20 mouse cellular contexts compared by ENCODE assay signal in the genomic region with DNA sequence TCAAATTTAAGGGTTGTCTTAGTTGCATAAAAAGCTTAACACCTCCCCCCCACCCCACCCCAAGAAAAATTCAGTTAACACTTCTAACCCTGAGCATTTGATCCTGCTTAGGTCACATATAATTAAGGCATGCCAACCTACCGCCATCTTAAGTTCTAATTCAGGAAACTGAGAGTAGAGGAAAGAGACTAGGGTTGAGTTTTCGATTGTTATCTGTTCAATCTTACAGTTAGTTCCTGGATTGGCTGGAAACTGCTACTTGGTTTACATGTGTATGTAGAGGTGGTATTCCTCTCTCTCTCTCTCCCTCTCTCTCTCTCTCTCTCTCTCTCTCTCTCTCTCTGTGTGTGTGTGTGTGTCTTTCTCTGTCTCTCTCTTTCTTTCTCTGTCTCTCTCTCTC. TPM values are rescaled to one million over a fixed set of nuclear protein-coding genes. Genes with fewer than 3 reads are reported as not detected.
DNase-seq lines count a peak whose midpoint lies in the region; ATAC-seq and TF ChIP-seq lines count a peak whose summit lies in the region.
"Had no signal": no experiment of that assay in that cellular context is flagged by ENCODE, and none has a peak within 500 bp of the region (broad histone marks: within the 10 kb centered on the region; RNA-seq: fewer than 3 reads in every experiment).

No protein-coding gene starts in this region.

- no peak overlapping the region for H3K9ac ChIP-seq in kidney, embryonic 15.5 days
- no peak overlapping the region for H3K9ac ChIP-seq in kidney, embryonic 16.5 days (replicated peaks; ENCODE audit: low read length)
- peak overlapping the region; percentile 27 for H3K9ac ChIP-seq in CH12.LX (ENCODE audit: insufficient read depth, low read depth)
- 0 out of 2 replicates have a peak overlapping the region, but pooled peaks have one; percentile 36 for H3K9ac ChIP-seq in limb, embryonic 14.5 days (ENCODE audit: low read depth, low read length, severe bottlenecking)
- H3K9ac ChIP-seq: liver, embryonic 15.5 days; midbrain, embryonic 12.5 days had no signal

- 0 out of 2 replicates have a peak overlapping the region, but pooled peaks have one; percentile 52 for H3K4me2 ChIP-seq in kidney, embryonic 15.5 days
- H3K4me2 ChIP-seq in kidney, embryonic 16.5 days (replicated peaks; ENCODE audit: low read depth, low read length), result no peak overlapping the region
- H3K4me2 ChIP-seq in CH12.LX (ENCODE audit: insufficient read depth, low read depth, poor library complexity, severe bottlenecking), result peak overlapping the region; percentile 99
- peak overlapping the region; percentile 49; the same call in 1 of the 2 replicates for H3K4me2 ChIP-seq in limb, embryonic 14.5 days (replicated peaks; ENCODE audit: low read depth, low read length, severe bottlenecking)

- H3K4me3 ChIP-seq in heart, embryonic 10.5 days, result no peak overlapping the region
- H3K4me3 ChIP-seq in kidney, embryonic 15.5 days (replicated peaks), result no peak overlapping the region
- no peak overlapping the region for H3K4me3 ChIP-seq in kidney, embryonic 16.5 days (ENCODE audit: low read length)
- H3K4me3 ChIP-seq in CH12.LX (replicated peaks in 1 of 3; ENCODE audit: low read depth in 2 of 3, low read length in 2 of 3, poor library complexity in 1 of 3), result no peak overlapping the region
- no peak overlapping the region for H3K4me3 ChIP-seq in limb, embryonic 14.5 days (replicated peaks; ENCODE audit: low read length)
- H3K4me3 ChIP-seq: liver, embryonic 15.5 days; midbrain, embryonic 12.5 days had no signal

- no peaks in the 10 kb centered on the region for H3K27me3 ChIP-seq in heart, embryonic 10.5 days (ENCODE audit: insufficient read depth, poor library complexity, severe bottlenecking)
- 0 out of 2 replicates have a peak, but pooled peaks cover 5% of the 10 kb centered on the region for H3K27me3 ChIP-seq in kidney, embryonic 15.5 days
- peaks cover 2% of the 10 kb centered on the region; the same call in 1 of the 2 replicates for H3K27me3 ChIP-seq in kidney, embryonic 16.5 days (ENCODE audit: insufficient read depth, low read length)
- no peaks in the 10 kb centered on the region for H3K27me3 ChIP-seq in CH12.LX (replicated peaks)
- H3K27me3 ChIP-seq in limb, embryonic 14.5 days (ENCODE audit: control insufficient read depth, insufficient read depth, low read length), result no peaks in the 10 kb centered on the region
- H3K27me3 ChIP-seq: forebrain, embryonic 15.5 days had no signal

- no peaks in the 10 kb centered on the region for H3K36me3 ChIP-seq in heart, embryonic 10.5 days
- no peaks in the 10 kb centered on the region for H3K36me3 ChIP-seq in kidney, embryonic 15.5 days
- H3K36me3 ChIP-seq in kidney, embryonic 16.5 days (ENCODE audit: insufficient read depth, low read length), result no peaks in the 10 kb centered on the region
- no peaks in the 10 kb centered on the region for H3K36me3 ChIP-seq in CH12.LX (replicated peaks in 1 of 2; ENCODE audit: control insufficient read depth in 1 of 2, insufficient read depth in 1 of 2, low read length in 1 of 2)
- H3K36me3 ChIP-seq in limb, embryonic 14.5 days (ENCODE audit: control insufficient read depth, insufficient read depth, low read length), result no peaks in the 10 kb centered on the region
- H3K36me3 ChIP-seq: forebrain, embryonic 15.5 days; liver, embryonic 15.5 days; midbrain, embryonic 12.5 days had no signal

- dilution Hi-C loops in CH12.LX (cut with MboI; ENCODE audit: extremely low pct_ligation_motif_present, extremely low pct_unique_long_range_greater_than_20kb, low sequenced_read_pairs), result no loop called here

- in situ Hi-C loops in CH12.LX (cut with MboI; ENCODE audit: low pct_ligation_motif_present, low pct_unique_long_range_greater_than_20kb, low sequenced_read_pairs), result no loop called here

- 64% methylated on average over 2 of the region's 2 CpGs for WGBS in heart, embryonic 10.5 days
- WGBS in kidney, embryonic 15.5 days, result 65% methylated on average over 2 of the region's 2 CpGs
- 59% methylated on average over 2 of the region's 2 CpGs for WGBS in kidney, embryonic 16.5 days
- WGBS in limb, embryonic 14.5 days, result 70% methylated on average over 2 of the region's 2 CpGs

- TF ChIP-seq EP300 in CH12.LX (IDR thresholded peaks at IDR 0.05; ENCODE audit: low read length), result no peak

- no peak for DNase-seq in heart, embryonic 10.5 days (ENCODE audit: low spot score)
- no peak for DNase-seq in heart, postnatal 36 days
- no peak for DNase-seq in CH12.LX (ENCODE audit: extremely low read depth)
- DNase-seq in limb, embryonic 14.5 days (ENCODE audit: low spot score), result no peak
- no peak for DNase-seq in embryo, embryonic 9.5 days (ENCODE audit: extremely low spot score)
- DNase-seq: right cerebral cortex, postnatal 14 days; thymus, postnatal 4 days had no signal

- H3K27ac ChIP-seq in heart, embryonic 10.5 days, result peak overlapping the region; percentile 76; the same call in 1 of the 2 replicates
- H3K27ac ChIP-seq in kidney, embryonic 15.5 days, result no peak overlapping the region
- no peak overlapping the region for H3K27ac ChIP-seq in kidney, embryonic 16.5 days (ENCODE audit: low read length)
- no peak overlapping the region for H3K27ac ChIP-seq in CH12.LX (ENCODE audit: insufficient read depth, low read depth)
- peak overlapping the region; percentile 44; the same call in 1 of the 2 replicates for H3K27ac ChIP-seq in limb, embryonic 14.5 days (replicated peaks; ENCODE audit: low read depth, low read length)
- H3K27ac ChIP-seq: liver, embryonic 15.5 days had no signal

- TF ChIP-seq RAD21 in CH12.LX (IDR thresholded peaks at IDR 0.05; ENCODE audit: low read depth, low read length), result no peak

- no peak for TF ChIP-seq POLR2A in CH12.LX (IDR thresholded peaks at IDR 0.05; ENCODE audit: low read depth, low read length)
- no peak for TF ChIP-seq POLR2A in limb, embryonic 14.5 days (IDR thresholded peaks at IDR 0.05; ENCODE audit: borderline replicate concordance, extremely low read depth, insufficient read depth, insufficient read length)

- H3K4me1 ChIP-seq in heart, embryonic 10.5 days, result peaks cover 42% of the 10 kb centered on the region
- H3K4me1 ChIP-seq in kidney, embryonic 15.5 days, result peaks cover 18% of the 10 kb centered on the region
- H3K4me1 ChIP-seq in kidney, embryonic 16.5 days (ENCODE audit: insufficient read depth, low read length), result 0 out of 2 replicates have a peak, but pooled peaks cover 13% of the 10 kb centered on the region
- peaks cover 2 to 9% of the 10 kb centered on the region in 2 experiments; a peak in 2 of 4 replicates for H3K4me1 ChIP-seq in CH12.LX (ENCODE audit: control insufficient read depth in 1 of 2, insufficient read depth in 2 of 2)
- peaks cover 14% of the 10 kb centered on the region for H3K4me1 ChIP-seq in limb, embryonic 14.5 days (ENCODE audit: control insufficient read depth, insufficient read depth, low read length)

- H3K79me2 ChIP-seq in CH12.LX (replicated peaks; ENCODE audit: control insufficient read depth, extremely low read depth, insufficient read depth, poor library complexity, severe bottlenecking), result no peaks in the 10 kb centered on the region

- no peak for TF ChIP-seq CTCF in CH12.LX (conservative IDR thresholded peaks at IDR 0.05 in 1 of 2, IDR thresholded peaks at IDR 0.05 in 1 of 2; ENCODE audit: low read depth in 2 of 2, low read length in 2 of 2)

- intact Hi-C loops in heart, postnatal 36 days (cut with DNase I), result loop anchor here (10.0 kb wide), 1 partner anchor 118 kb away; no protein-coding TSS in a partner anchor

- no peaks in the 10 kb centered on the region for H3K9me3 ChIP-seq in heart, embryonic 10.5 days
- H3K9me3 ChIP-seq in kidney, embryonic 15.5 days (replicated peaks), result no peaks in the 10 kb centered on the region
- H3K9me3 ChIP-seq in kidney, embryonic 16.5 days (ENCODE audit: low read length), result no peaks in the 10 kb centered on the region
- no peaks in the 10 kb centered on the region for H3K9me3 ChIP-seq in CH12.LX (replicated peaks; ENCODE audit: low read length)
- no peaks in the 10 kb centered on the region for H3K9me3 ChIP-seq in limb, embryonic 14.5 days (ENCODE audit: control insufficient read depth, low read length)
- H3K9me3 ChIP-seq: forebrain, embryonic 15.5 days; liver, embryonic 15.5 days; midbrain, embryonic 12.5 days had no signal

- ATAC-seq in kidney, embryonic 15.5 days (replicated peaks; ENCODE audit: low FRiP score), result no peak
- ATAC-seq in kidney, embryonic 16.5 days (ENCODE audit: low FRiP score, low TSS enrichment), result no peak
- no peak for ATAC-seq in limb, embryonic 14.5 days (ENCODE audit: low FRiP score, low read depth)

TF ChIP-seq in CH12.LX, 34 proteins besides CTCF, POLR2A, EP300 and RAD21:
- TF ChIP-seq USF2 (conservative IDR thresholded peaks at IDR 0.05; ENCODE audit: low read depth, low read length) (no peak), JUND (conservative IDR thresholded peaks at IDR 0.05; ENCODE audit: low read depth, low read length) (no peak), ZNF384 (IDR thresholded peaks at IDR 0.05; ENCODE audit: low read depth, low read length) (no peak), NRF1 (IDR thresholded peaks at IDR 0.05; ENCODE audit: low read depth, low read length) (no peak)

RNA-seq across cellular contexts. Expression of a gene that starts 2.3 kb away (rescaled TPM):
- polyA plus RNA-seq in heart, embryonic 10.5 days (2016; fragmentation: Nextera tagmentation; extraction: Ambion mirVana), result 0.84 and 2.0 TPM in 2 replicates
- total RNA-seq in heart, postnatal 36 days (2021), result 1 to 10 TPM; 1.6 to 2.4 TPM
- 0.86 and 0.96 TPM in 2 replicates for polyA plus RNA-seq in kidney, embryonic 15.5 days (2015; fragmentation: Nextera tagmentation; extraction: Ambion mirVana)
- 0.31 and 1.1 TPM in 2 replicates for polyA plus RNA-seq in kidney, embryonic 16.5 days (2015; fragmentation: Nextera tagmentation; extraction: Ambion mirVana)
- total RNA-seq in CH12.LX (2012; rRNA removed) (not detected in 2 replicates), CH12.LX (2014; rRNA removed) (not detected in 2 replicates)
- polyA plus RNA-seq in CH12.LX (2012; ENCODE audit: insufficient read length, low read depth), result not detected in 2 replicates
- 0.55 and 0.72 TPM in 2 replicates for polyA plus RNA-seq in limb, embryonic 14.5 days (2012; rRNA removed)
- polyA plus RNA-seq in limb, embryonic 14.5 days (2014; fragmentation: Nextera tagmentation; extraction: Ambion mirVana), result 0.83 and 1.4 TPM in 2 replicates
- polyA plus RNA-seq: cerebellum, adult 2 months; testis, adult 2 months had no signal

RNA-seq across cellular contexts. Expression of a gene that starts 32.0 kb away (rescaled TPM):
- 0.11 TPM in 1 of 2 replicates, not detected in the other for polyA plus RNA-seq in heart, embryonic 10.5 days (2016; fragmentation: Nextera tagmentation; extraction: Ambion mirVana)
- total RNA-seq in heart, postnatal 36 days (2021), result not detected
- polyA plus RNA-seq in kidney, embryonic 15.5 days (2015; fragmentation: Nextera tagmentation; extraction: Ambion mirVana), result not detected in 2 replicates
- polyA plus RNA-seq in kidney, embryonic 16.5 days (2015; fragmentation: Nextera tagmentation; extraction: Ambion mirVana), result 0.14 TPM in 1 of 2 replicates, not detected in the other
- total RNA-seq in CH12.LX (2012; rRNA removed) (not detected in 2 replicates), CH12.LX (2014; rRNA removed) (not detected in 2 replicates)
- not detected in 2 replicates for polyA plus RNA-seq in CH12.LX (2012; ENCODE audit: insufficient read length, low read depth)
- 0.09 TPM in 1 of 2 replicates, not detected in the other for polyA plus RNA-seq in limb, embryonic 14.5 days (2012; rRNA removed)
- not detected in 2 replicates for polyA plus RNA-seq in limb, embryonic 14.5 days (2014; fragmentation: Nextera tagmentation; extraction: Ambion mirVana)
- total RNA-seq: adrenal gland, postnatal 10 days; gastrocnemius, adult 8-10 months; left cerebral cortex, postnatal 10 days had no signal
- polyA plus RNA-seq: C2C12; cerebellum, adult 2 months; forebrain, embryonic 15.5 days; hindbrain, embryonic 11.5 days; intestine, embryonic 14.5 days; liver, embryonic 15.5 days; midbrain, embryonic 12.5 days had no signal

Comparison
In these comparisons a context has a peak if more than half of its experiments do, and no peak if none do; other contexts are left out.
1. H3K27ac ChIP-seq: peak in heart, embryonic 10.5 days (single experiment) and limb, embryonic 14.5 days (single experiment); none in kidney, embryonic 15.5 days (single experiment), kidney, embryonic 16.5 days (single experiment) and CH12.LX (single experiment).
2. H3K9ac ChIP-seq: peak in CH12.LX (single experiment) and limb, embryonic 14.5 days (single experiment); none in kidney, embryonic 15.5 days (single experiment) and kidney, embryonic 16.5 days (single experiment).